Mouse (Mus musculus) gastrocnemius, postnatal 25 days (tissue): ENCODE measurements at regions not wholly inside any gene's neighbourhood (a gene's known extent, or its start where the extent isn't known, plus 50 kb on each side); places are given as distances from the start of the nearest gene placed in this dataset.
A peak's percentile ranks its signal among the peaks of the same experiment; 100 is the strongest.

Experiments
- DNase-seq: peaks from one replicate; pipeline ENCODE4 v3.0.0; 2022
- microRNA-seq, 2 experiments: library from miRNA; unstranded; fragments of <30 nt; microRNA quantifications; one replicate each; pipeline ENCODE4 v1.2.0; 2021; ENCODE audit warnings: borderline replicate concordance in 2 of 2

GRCm38 (mm10) chr2:159652243-159652642 lies 681.7 kb downstream of the Gm826 start:
- DNase-seq = no peak

GRCm38 (mm10) chr2:159676845-159677244 lies 657.1 kb downstream of the Gm826 start:
- DNase-seq = no peak

- no peak for DNase-seq
Observed at GRCm38 (mm10) chr2:159680641-159681040, 653.3 kb downstream of the Gm826 start.

GRCm38 (mm10) chr2:159703100-159703499 lies 630.9 kb downstream of the Gm826 start:
- DNase-seq = peak; percentile 19

GRCm38 (mm10) chr2:159708141-159708540 lies 625.8 kb downstream of the Gm826 start:
- DNase-seq = peak; percentile 50

- no peak for DNase-seq
Observed at GRCm38 (mm10) chr2:159714633-159715032, 619.3 kb downstream of the Gm826 start.

GRCm38 (mm10) chr2:159718738-159719137 lies 615.2 kb downstream of the Gm826 start:
- no peak for DNase-seq

GRCm38 (mm10) chr2:159725158-159726076 lies 608.5 kb downstream of the Gm826 start:
- DNase-seq = no peak

GRCm38 (mm10) chr2:159729301-159729700 lies 604.7 kb downstream of the Gm826 start:
- DNase-seq = no peak

- DNase-seq = no peak
Observed at GRCm38 (mm10) chr2:159730221-159730620, 603.7 kb downstream of the Gm826 start.

- no peak for DNase-seq
Observed at GRCm38 (mm10) chr2:159731305-159731704, 602.7 kb downstream of the Gm826 start.

- peak; percentile 30 for DNase-seq
Observed at GRCm38 (mm10) chr2:159732413-159732812, 601.5 kb downstream of the Gm826 start.

GRCm38 (mm10) chr2:159734576-159734975 lies 599.4 kb downstream of the Gm826 start:
- DNase-seq = no peak

- peak; percentile 12 for DNase-seq
Observed at GRCm38 (mm10) chr2:159755541-159756011, 578.4 kb downstream of the Gm826 start.

GRCm38 (mm10) chr2:159760806-159761205 lies 573.2 kb downstream of the Gm826 start:
- no peak for DNase-seq

- no peak for DNase-seq
Observed at GRCm38 (mm10) chr2:159763115-159763514, 570.8 kb downstream of the Gm826 start.

Small RNA genes lying in the stretch of these regions (microRNA-seq; reads per million reads assigned to microRNA genes)
- 0 reads per million in 2 experiments for gene Gm44319
